Mouse (Mus musculus): ENCODE data around the gene Gdpgp1.

Gene Gdpgp1

GRCm38 (mm10) chr7:80220237-80220797 is 12.3 kb upstream of the Gdpgp1 start:
- no peak for DNase-seq (ENCODE audit: low read depth in 1 of 2, low spot score in 2 of 2)

DNA sequence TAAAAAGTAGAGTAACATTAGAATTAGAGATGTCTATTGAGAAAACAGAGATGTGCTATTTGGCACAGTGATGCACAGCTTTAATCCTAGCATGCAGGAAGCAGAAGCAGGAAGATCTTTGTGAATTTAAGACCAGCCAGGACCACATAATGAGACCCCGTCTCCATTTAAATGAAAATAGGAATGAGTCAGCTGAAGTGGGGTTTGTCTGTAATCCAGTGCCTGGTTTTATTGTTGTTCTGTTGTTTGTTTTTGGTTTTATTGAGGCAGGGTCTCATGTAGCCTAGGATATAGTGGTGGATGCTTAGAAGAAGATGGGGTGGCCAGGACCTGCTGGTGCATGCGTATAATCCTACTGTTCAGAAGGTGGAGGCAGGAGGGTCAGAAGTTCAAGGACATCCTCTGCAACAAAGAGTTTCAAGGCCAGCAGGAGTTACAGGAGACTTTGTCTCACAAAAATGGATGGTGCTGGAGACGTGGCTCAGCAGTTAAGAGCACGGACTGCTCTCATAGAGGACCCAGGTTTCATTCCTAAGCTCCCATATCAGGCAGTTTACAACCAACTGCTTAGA is 11.4 kb upstream of the Gdpgp1 start:
- DNase-seq (ENCODE audit: low read depth in 1 of 2, low spot score in 2 of 2): no peak

GRCm38 (mm10) chr7:80227065-80227464 is 5.6 kb upstream of the Gdpgp1 start:
- DNase-seq (ENCODE audit: low read depth in 1 of 2, low spot score in 2 of 2): no peak

DNA sequence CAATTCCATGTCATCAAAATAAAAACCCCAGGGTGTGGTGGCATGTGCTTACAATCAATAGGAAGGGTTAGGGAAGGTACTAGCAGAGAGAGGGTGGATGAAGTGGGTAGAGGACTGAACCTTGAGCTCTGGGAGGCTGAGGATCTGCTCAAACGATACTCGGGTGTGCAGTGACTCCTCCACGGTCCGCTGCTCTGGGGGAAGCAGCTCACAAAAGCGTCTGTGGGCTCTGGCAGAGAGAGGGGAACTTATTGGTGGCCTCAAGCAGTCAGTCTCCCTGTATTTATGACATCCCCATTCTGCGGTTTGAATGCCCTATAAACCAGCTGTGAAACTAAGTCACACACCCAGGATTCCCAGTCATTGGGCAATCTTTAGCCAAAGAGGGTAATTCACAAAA is 2.5 kb upstream of the Gdpgp1 start:
- DNase-seq (ENCODE audit: low read depth in 1 of 2, low spot score in 2 of 2): no peak

DNA sequence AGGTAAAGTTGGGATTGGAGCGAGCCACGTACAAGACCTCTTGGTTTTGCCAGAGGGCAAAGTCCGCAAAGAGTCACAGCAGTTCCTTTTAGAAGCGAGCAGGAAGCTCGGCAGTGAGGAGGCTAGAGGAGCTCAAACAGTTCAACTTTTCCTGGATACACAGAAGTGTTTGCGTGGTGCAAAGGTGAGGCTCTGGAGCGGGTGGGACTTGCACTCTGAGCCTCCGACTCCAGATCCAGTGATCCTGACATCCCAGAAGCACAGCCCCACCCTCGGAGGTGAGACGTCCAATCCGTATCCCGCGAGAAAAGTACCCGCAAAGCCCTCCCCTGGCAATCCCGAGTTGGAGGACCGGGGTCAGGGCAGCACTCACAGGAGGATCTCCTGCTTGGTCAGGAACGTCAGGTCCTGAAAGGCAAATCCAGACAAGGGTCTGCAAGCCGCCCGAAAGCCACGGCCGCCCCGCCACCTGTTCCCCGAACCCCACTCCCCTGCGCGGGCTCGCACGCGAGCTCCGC is 635 bp upstream of the Gdpgp1 start:
- peak in 1 of 2 experiments; percentile 23 for DNase-seq (ENCODE audit: low read depth in 1 of 2, low spot score in 2 of 2)

DNA sequence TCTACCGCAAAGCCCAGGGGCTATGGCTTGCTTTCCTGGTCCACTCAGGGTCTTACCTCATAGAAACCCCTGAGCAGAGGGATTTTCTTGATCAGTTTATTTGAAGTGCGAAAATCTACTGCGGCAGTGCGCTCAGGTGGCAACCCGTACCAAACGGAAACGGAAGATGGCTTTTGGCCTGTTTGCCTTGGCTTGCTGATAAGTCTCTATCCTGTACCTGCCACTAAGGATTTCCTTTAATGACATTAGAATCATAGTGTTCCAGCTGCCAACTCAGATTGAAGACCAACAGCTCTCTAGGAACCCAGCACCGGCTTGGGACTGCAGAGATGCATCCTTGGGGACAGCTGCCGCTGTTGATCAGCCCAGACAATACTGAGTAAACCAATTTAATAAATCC is 1.1 kb downstream of the Gdpgp1 start:
- DNase-seq (ENCODE audit: low read depth in 1 of 2, low spot score in 2 of 2): no peak

DNA sequence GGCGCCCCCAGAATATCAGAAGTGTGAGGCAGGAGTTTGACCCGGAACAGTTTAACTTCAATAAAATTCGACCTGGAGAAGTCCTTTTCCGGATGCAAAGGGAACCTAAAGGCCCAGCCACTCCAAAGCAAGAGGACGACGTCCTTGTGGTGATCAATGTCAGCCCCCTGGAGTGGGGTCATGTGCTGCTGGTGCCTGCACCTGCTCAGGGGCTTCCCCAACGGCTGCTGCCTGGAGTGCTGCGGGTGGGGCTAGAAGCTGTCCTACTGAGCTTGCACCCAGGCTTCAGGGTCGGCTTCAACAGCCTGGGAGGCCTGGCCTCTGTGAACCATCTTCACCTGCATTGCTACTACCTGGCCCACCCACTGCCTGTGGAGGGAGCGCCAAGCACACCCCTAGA is 5.9 kb downstream of the Gdpgp1 start:
- no peak for DNase-seq (ENCODE audit: low read depth in 1 of 2, low spot score in 2 of 2)

DNA sequence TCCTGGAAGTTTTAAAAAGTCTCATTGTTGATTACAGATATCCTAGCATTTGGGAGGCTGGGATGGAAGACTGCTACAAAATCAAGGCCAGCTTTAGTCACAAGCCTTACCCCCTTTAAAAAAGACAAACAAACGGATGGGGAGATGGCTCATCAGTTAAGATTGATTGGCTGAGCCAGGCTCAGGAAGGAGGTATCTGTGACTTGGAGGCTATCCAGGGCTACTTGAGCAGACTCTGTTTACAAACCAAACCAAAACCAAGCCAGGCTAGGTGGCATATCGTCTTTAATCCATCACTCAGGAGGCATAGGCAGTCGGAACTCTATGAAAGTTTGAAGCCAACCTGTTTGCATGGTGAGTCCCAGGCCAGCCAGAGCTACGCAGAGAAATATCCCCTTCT is 9.0 kb downstream of the Gdpgp1 start:
- DNase-seq (ENCODE audit: low read depth in 1 of 2, low spot score in 2 of 2): no peak

GRCm38 (mm10) chr7:80244851-80245250 is 12.2 kb downstream of the Gdpgp1 start:
- DNase-seq (ENCODE audit: low read depth in 1 of 2, low spot score in 2 of 2): no peak

GRCm38 (mm10) chr7:80246148-80246721 is 13.6 kb downstream of the Gdpgp1 start, which contains the start of gene Ttll13:
Gene Ttll13, plus strand, starts transcription at chr7:80246376.
- peak; percentile 93 to 94 for DNase-seq (ENCODE audit: low read depth in 1 of 2, low spot score in 2 of 2)

GRCm38 (mm10) chr7:80246859-80247258 is 14.2 kb downstream of the Gdpgp1 start:
- no peak for DNase-seq (ENCODE audit: low read depth in 1 of 2, low spot score in 2 of 2)

GRCm38 (mm10) chr7:80252437-80252836 is 19.8 kb downstream of the Gdpgp1 start:
- DNase-seq (ENCODE audit: low read depth in 1 of 2, low spot score in 2 of 2): no peak

DNA sequence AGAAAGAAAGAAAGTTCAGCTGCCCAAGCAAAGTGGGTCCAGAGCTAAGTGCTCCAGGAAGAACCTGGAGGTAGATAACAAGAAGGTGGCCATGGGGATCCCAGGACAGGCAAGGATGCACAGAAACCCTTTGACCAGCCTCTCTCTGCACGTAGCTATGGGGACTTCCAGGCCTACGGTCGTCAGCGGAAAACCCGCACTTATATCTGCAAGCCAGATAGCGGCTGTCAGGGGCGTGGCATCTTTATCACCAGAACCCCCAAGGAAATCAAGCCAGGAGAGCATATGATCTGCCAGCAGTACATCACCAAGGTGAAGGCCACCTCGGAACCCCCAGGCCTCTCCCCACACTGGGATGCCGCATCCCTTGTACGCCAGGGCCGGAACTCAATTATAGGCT is 20.2 kb downstream of the Gdpgp1 start:
- DNase-seq (ENCODE audit: low read depth in 1 of 2, low spot score in 2 of 2): no peak

DNA sequence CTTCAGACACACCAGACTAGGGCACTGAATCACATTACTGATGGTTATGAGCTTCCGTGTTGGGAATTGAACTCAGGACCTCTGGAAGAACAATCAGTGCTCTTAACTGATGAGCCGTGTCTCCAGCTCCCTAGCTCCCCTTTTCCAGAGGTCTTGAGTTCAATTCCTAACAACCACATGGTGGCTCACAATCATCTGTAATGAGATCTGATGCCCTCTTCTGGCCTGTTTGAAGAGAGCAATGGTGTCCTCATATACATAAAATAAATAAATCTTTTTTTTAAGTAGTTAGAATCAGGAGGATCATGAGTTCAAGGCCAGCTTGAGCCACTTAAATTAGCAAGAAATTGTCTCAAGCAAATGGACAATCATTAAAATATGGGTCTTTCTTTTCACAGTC is 23.3 kb downstream of the Gdpgp1 start:
- no peak for DNase-seq (ENCODE audit: low read depth in 1 of 2, low spot score in 2 of 2)

- DNase-seq (ENCODE audit: low read depth in 1 of 2, low spot score in 2 of 2): no peak
Measured at GRCm38 (mm10) chr7:80257706-80258105, 25.0 kb downstream of the Gdpgp1 start.

DNA sequence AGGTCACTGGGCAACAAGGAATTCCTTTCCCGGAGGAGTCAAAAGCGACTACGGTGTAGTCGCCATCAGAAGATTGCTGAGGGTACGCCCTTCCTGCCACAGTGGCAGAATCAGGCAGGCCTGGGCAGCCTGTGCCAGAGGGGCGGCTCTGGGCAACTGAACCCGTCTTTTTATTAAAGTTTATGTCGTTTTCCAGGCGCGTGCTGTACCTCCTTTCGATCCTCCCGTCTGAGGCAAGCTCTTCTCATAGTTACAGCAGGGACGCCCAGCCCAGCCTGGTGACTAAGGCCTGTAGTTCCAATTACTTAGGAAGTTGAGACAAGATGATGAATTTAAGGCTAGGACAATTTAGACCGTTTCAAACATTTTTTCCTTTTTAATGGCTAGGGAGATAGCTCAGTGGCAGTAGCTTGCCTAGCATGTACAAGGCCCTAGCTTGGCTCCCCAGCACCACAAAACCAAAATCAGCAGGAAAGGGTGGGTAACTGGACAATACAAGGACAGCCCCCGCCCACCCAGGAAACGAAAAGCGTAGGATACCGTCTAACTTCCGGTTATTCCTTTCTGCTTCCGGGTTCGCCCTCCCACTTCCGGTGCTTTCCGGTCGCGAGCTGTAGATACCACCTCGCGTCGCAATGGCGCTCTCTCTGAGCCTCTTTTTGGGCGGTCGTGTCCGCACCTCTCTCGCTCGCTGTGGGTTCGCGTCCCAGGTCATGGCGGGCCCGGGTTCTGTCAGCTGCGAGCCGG is 28.1 kb downstream of the Gdpgp1 start, which contains the start of gene Ngrn:
Gene Ngrn, plus strand, starts transcription at position 591 of the 747 bp plus-strand sequence.
- DNase-seq (ENCODE audit: low read depth in 1 of 2, low spot score in 2 of 2): peak; percentile 41 to 61

DNA sequence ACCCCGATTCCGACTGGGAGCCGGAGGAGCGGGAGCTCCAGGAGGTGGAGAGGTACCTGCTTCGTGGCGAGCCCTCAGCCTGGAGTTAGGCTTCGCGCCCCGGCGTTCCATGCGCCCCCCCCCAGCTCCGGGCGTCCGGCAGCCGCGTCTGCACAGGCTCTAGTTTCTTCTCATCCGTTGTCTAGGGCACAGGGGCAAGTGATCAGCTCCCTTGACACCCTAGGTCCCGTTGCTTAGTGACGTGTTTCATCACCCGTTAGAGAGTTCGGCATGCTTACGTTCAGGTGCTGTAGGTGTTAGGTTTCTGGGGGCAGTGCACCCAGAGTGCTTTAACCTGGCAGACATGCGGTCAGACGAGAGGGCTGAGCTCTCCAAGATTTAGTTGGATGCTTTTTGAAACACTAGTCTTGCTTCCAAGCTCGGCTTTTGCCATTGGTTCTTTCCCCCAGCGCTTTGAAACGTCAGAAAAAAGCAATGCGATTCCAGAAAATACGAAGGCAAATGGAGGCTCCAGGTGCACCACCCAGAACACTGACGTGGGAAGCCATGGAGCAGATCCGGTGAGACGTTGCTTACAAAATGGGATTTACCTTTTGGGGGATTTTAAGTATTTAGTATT is 28.8 kb downstream of the Gdpgp1 start:
- no peak for DNase-seq (ENCODE audit: low read depth in 1 of 2, low spot score in 2 of 2)

DNA sequence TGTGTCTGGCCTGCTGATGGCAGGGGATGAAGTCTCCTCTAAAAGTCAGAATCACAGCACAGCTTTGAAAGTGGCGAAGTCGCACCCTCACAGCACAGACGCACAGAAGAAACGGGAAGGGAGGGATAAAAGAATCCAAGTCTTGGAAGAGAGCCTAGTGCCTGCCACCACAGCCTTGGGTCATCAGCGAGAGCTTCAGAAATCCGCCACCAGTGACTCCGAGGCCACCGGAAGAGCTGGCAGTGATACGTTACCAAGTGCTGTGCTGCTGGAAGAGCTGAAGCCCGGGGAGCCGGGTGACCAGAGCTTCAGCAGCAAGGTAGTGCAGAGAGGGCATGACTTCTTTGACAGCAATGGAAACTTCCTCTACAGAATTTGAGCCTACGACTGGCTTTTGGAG is 31.9 kb downstream of the Gdpgp1 start:
- DNase-seq (ENCODE audit: low read depth in 1 of 2, low spot score in 2 of 2): no peak

DNA sequence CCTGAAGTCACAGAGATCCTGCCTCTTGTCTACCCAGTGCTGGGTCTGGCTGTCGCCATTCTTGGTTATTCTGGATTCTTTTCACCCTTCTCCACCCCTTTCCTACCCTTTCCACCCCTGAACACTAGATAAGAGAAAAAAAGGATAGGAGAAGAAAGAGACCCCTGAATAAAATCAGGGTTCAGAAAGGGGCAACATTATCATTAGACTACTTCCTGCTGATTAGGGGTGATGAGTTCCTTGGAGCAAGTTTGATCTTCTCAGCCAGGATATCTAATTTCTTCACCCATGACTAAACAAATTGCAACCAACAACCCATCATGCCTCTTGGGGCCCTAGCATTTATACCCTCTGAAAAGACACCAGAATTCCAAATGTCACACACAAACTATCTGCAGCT is 35.1 kb downstream of the Gdpgp1 start:
- no peak for DNase-seq (ENCODE audit: low read depth in 1 of 2, low spot score in 2 of 2)

DNA sequence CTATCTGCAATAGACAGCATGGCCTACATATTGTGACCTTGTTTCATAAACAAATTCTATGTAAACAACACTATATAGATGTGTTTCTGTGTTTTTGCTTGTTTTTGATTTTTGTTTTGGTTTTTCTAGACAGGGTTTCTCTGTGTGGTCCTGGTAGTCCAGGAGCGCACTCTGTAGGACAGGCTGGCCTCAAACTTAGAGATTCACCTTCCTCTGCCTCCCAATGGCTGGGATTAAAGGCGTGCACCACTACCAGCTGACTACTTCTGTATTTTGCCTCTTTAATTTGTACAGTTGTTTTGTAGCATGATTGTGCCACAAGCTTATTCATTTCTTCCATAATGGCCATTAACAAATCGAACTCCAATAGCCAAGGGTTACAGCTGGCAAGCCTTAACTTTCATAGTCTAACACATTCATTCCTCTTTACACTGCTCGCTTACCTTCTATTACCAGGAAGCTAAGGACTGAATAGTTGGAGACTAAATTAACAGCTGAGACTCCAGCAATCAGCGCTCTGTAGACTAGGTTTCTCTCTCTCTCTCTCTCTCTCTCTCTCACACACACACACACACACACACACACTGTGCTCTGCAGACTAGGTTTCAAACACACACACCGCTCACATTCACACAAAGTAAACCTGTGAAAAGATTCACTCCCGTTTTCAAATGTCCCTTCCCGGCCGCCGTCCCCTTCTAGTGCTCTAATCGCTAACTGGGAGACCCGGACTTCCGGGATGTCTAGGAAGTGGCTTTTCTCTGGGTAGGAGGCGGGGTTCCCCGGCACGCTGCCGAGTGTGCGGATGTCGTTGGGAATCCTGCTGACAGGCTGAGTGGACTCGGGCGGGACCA is 36.5 kb downstream of the Gdpgp1 start, which contains the start of gene Vps33b:
Gene Vps33b, plus strand, starts transcription at position 753 of the 854 bp plus-strand sequence.
- peak; percentile 68 to 80 for DNase-seq (ENCODE audit: low read depth in 1 of 2, low spot score in 2 of 2)
